Mouse (Mus musculus) layer of hippocampus, adult 2 months (tissue): Measurements from ENCODE around the gene Vmp1. TPM values are rescaled to one million over a fixed set of nuclear protein-coding genes. Genes with fewer than 3 reads are reported as not detected.

Experiments
- DNase-seq, 2 experiments: peaks; one replicate each; pipeline ENCODE4 v3.0.0; 2022; ENCODE audit warnings: low spot score in 2 of 2
- H3K27ac ChIP-seq: fragments of 200-600 bp; 2 replicates; pipeline ENCODE4 v1.8.1; 2022
- H3K4me3 ChIP-seq: fragments of 200-600 bp; 2 replicates; pipeline ENCODE4 v1.8.1; 2022; ENCODE audit warnings: mild to moderate bottlenecking
- CTCF ChIP-seq: fragments of 200-600 bp; conservative IDR thresholded peaks from 2 replicates; pipeline ENCODE4 v1.8.1; 2022; ENCODE audit warnings: antibody characterized with exemption, mild to moderate bottlenecking, moderate library complexity
- total RNA-seq, 2 experiments: library from RNA; stranded (reverse); gene quantifications; 2 replicates each; pipeline ENCODE4 v1.2.3; 2021

Gene Vmp1
- total RNA-seq, 2 experiments from 2014 or later: 111 to 139 TPM

DNA sequence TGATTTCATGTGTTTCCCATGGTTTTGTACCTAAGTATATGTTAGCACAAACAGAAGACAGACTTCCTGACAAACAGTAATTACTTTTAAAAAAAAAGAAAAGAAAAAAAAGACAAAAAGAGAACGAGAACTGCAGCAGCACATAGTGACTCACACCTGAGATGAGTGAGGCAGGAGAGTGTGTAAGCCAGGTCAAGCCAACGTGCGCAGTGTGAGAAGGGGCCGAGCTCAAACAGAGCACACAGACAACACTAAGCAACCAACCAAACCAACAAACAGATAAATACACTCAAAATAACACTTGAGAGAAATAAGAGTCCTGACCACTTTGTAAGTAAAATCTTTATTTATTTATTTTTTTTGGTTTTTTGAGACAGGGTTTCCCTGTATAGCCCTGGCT, 93.6 kb downstream of the Vmp1 start:
- no peak for TF ChIP-seq CTCF
- Histone ChIP-seq H3K27ac (no peak overlapping the region), H3K4me3 (no peak overlapping the region)
- DNase-seq: no peak

DNA sequence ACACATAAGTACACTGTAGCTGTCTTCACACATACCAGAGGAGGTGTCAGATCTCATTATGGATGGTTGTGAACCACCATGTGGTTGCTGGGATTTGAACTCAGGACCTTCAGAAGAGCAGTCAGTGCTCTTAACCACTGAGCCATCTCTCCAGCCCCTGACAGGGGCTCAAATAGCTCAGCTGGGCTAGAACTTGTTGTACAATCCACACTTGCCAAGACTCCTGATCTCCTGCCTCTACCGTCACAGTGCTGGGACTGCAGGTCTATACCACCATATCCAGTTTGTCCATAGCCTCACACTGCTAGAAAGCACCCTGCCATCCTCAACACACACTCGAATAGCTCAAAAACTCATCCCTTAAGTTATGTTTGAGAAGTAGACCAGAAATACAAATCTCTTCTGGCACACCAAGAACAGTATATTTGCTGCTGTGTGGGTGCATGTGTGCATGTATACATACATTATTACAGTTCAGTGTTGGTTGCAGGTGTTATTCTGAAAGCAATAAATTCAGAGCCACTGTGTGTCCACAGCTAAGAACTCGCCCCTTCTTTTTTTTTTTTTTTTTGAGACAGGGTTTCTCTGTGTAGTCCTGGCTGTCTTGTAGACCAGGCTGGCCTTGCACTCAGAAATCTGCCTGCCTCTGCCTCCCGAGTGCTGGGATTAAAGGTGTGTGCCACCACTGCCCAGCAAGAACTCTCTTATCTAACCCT, 94.9 kb downstream of the Vmp1 start:
- DNase-seq: no peak
- H3K4me3 ChIP-seq: no peak overlapping the region
- H3K27ac ChIP-seq: no peak overlapping the region
- no peak for TF ChIP-seq CTCF

DNA sequence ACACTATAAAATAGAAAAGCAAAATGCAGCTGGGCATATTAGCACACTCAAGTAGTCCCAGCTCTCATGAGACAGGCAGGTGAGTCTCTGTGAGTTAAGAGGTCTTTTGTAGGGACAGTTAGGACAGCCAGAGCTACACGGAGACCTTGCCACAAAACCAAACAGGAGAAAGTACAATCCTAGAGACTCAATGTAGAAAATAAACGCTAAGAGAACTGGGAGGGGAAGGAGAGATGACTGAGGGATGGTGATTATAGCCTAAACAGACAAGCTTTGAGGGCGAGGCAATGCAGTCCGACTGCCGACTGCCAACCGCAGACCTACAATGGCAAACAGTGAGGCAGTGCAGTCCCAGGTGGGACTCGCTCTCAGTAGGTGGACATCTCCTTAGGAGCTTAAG, 95.8 kb downstream of the Vmp1 start:
- no peak for TF ChIP-seq CTCF
- H3K4me3 ChIP-seq: no peak overlapping the region
- no peak for DNase-seq
- H3K27ac ChIP-seq: no peak overlapping the region

- no peak for TF ChIP-seq CTCF
- peak overlapping the region; percentile 61 for H3K27ac ChIP-seq
- DNase-seq: no peak
- peak overlapping the region; percentile 29; the same call in 1 of the 2 replicates for H3K4me3 ChIP-seq
Measured at GRCm38 (mm10) chr11:86586868-86587792, 96.5 kb downstream of the Vmp1 start.

- peak overlapping the region; percentile 29 for H3K4me3 ChIP-seq
- no peak for DNase-seq
- peak overlapping the region; percentile 61 for H3K27ac ChIP-seq
- no peak for TF ChIP-seq CTCF
Measured at GRCm38 (mm10) chr11:86586177-86586867, 97.3 kb downstream of the Vmp1 start.

GRCm38 (mm10) chr11:86585598-86585984, 98.0 kb downstream of the Vmp1 start:
- H3K4me3 ChIP-seq: no peak overlapping the region
- H3K27ac ChIP-seq: peak overlapping the region; percentile 39; the same call in 1 of the 2 replicates
- no peak for DNase-seq
- TF ChIP-seq CTCF: no peak

DNA sequence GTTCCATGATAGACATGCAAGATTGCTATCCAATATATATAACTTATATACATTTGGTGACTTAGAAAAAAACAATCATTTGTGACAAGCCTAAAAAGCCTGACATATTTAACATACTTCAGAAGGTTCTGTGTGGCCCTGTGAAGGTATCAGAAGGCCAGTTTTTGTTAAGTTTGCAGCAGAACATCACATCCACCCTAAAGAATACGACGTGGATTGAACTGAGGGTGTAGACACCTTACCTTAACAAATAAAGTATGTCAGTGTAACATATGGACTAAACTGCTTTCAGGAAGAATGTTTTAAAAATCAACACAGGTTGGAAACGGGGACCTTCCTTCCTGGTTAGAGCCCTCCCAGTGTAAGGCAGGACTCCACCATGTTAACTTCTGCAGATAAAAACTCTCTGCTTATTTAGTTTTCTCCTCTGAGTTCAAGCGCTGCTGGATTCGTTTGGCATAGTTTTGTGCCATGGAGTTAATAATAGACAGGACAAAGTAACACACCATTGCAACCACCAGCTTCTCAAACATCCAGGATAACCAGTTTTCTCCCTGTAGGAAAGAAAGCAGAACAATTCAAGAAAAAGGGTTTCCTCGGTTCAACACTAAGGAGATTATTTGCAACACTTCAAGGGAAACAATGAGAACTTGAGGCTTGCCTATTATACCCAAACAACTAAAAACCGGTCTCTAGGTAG, 98.6 kb downstream of the Vmp1 start:
- Histone ChIP-seq H3K27ac (no peak overlapping the region), H3K4me3 (no peak overlapping the region)
- TF ChIP-seq CTCF: no peak
- no peak for DNase-seq

GRCm38 (mm10) chr11:86583990-86584897, 99.4 kb downstream of the Vmp1 start:
- H3K4me3 ChIP-seq: no peak overlapping the region
- no peak for DNase-seq
- TF ChIP-seq CTCF: no peak
- H3K27ac ChIP-seq: no peak overlapping the region

DNA sequence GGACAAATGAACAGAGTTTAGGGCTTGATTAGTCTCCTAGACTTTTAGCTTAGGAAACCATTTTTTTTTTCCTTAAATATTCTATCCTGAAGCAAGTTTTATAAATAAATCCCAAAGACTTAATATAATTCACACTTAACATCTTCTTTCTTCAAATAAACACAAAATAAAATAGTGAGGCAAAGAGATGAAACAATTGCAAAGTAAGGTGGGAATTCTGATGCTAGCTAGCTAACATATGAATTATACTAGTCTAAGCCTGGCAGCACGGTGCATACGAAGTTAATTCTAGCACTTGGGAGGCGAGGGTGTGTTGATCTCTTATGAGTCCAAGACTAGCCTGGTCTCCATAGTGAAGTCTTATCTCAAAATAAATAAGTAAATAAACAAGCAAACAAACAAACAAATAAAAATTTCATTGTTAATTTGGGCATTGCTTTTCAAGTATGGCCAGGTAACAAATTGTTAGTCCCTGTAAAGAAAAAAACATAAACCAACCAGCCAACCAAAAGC, 100.3 kb downstream of the Vmp1 start:
- no peak for DNase-seq
- Histone ChIP-seq H3K4me3 (no peak overlapping the region), H3K27ac (no peak overlapping the region)
- no peak for TF ChIP-seq CTCF

GRCm38 (mm10) chr11:86582543-86583260, 100.9 kb downstream of the Vmp1 start:
- H3K27ac ChIP-seq: no peak overlapping the region
- TF ChIP-seq CTCF: no peak
- DNase-seq: no peak
- H3K4me3 ChIP-seq: no peak overlapping the region
